Mouse (Mus musculus) hindbrain, embryonic 15.5 days (tissue): ENCODE measurements around the gene Fbxo44. TPM values are rescaled to one million over a fixed set of nuclear protein-coding genes. Genes with fewer than 3 reads are reported as not detected.

ENCODE experiments used
- ATAC-seq: fragments of 200-750 bp; cut with Nextera tagmentation; 2 replicates; pipeline ENCODE4 v1.8.0; 2017; ENCODE audit warnings: low read depth, moderate number of reproducible peaks, moderate TSS enrichment; ENCODE audit not compliant: low FRiP score
- H3K27ac ChIP-seq: fragments of 300-500 bp; sonication (generic); replicated peaks from 2 replicates; pipeline ENCODE4 v1.5.1; 2015; ENCODE audit warnings: mild to moderate bottlenecking, inconsistent platforms
- H3K27me3 ChIP-seq: fragments of 300-500 bp; sonication (generic); 2 replicates; pipeline ENCODE4 v1.6.1; 2015; ENCODE audit warnings: control low read depth, inconsistent platforms
- H3K36me3 ChIP-seq: fragments of 300-500 bp; sonication (generic); 2 replicates; pipeline ENCODE4 v1.6.1; 2015; ENCODE audit warnings: control low read depth, inconsistent platforms
- H3K4me1 ChIP-seq: fragments of 300-500 bp; sonication (generic); replicated peaks from 2 replicates; pipeline ENCODE4 v1.6.1; 2015; ENCODE audit warnings: control low read depth, inconsistent platforms
- H3K4me2 ChIP-seq: fragments of 300-500 bp; sonication (generic); 2 replicates; pipeline ENCODE4 v1.6.1; 2015; ENCODE audit warnings: moderate library complexity, mild to moderate bottlenecking, inconsistent platforms
- H3K4me3 ChIP-seq: fragments of 300-500 bp; sonication (generic); 2 replicates; pipeline ENCODE4 v1.5.1; 2015; ENCODE audit warnings: mild to moderate bottlenecking, inconsistent platforms
- H3K9ac ChIP-seq: fragments of 300-500 bp; sonication (generic); 2 replicates; pipeline ENCODE4 v1.6.1; 2015; ENCODE audit warnings: inconsistent platforms
- H3K9me3 ChIP-seq: fragments of 300-500 bp; sonication (generic); 2 replicates; pipeline ENCODE4 v1.6.1; 2016; ENCODE audit warnings: control low read depth, inconsistent platforms
- WGBS: fragments of 180-500 bp; shearing (Covaris S2); methylation state at CpG from one replicate; pipeline ENCODE4 v1.1.7; 2015; 5-methylcytosine and 5-hydroxymethylcytosine counted together
- polyA plus RNA-seq: library from polyadenylated mRNA; unstranded; fragments of >200 nt; fragmentation: Nextera tagmentation; extraction: Ambion mirVana; gene quantifications from 2 replicates; pipeline ENCODE4 v1.2.1, GENCODE M21; 2015

Gene Fbxo44
- polyA plus RNA-seq, 1 experiment from 2014 or later, result 96.0 TPM

DNA sequence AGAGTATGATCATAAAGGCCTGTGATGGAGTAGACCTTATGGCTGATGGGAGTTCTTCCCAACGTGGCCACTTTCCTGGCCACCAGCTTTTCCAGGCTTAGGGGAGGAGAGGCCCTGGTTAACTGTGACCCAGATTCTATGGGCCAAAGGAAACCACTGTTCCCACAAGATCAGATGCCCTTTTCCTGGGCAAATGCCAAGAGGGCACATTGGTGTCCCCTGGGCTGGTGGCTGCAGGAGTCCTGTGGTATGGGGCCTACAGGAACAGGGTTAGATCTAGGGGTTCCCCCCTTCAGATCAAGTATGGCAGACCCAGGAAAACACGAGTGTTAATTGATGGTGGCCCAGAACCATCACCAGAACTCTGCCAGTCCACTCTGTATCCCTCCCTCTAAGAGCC lies 12.6 kb downstream of the Fbxo44 start:
- no peaks in the 10 kb centered on the region for H3K9me3 ChIP-seq
- no peak overlapping the region for H3K4me2 ChIP-seq
- H3K27ac ChIP-seq, result no peak overlapping the region
- no peaks in the 10 kb centered on the region for H3K27me3 ChIP-seq
- peaks cover 15% of the 10 kb centered on the region for H3K4me1 ChIP-seq
- H3K9ac ChIP-seq, result no peak overlapping the region
- H3K4me3 ChIP-seq, result no peak overlapping the region
- 91% methylated on average over 2 of the region's 2 CpGs for WGBS
- peaks cover 20% of the 10 kb centered on the region for H3K36me3 ChIP-seq
- ATAC-seq, result no peak

DNA sequence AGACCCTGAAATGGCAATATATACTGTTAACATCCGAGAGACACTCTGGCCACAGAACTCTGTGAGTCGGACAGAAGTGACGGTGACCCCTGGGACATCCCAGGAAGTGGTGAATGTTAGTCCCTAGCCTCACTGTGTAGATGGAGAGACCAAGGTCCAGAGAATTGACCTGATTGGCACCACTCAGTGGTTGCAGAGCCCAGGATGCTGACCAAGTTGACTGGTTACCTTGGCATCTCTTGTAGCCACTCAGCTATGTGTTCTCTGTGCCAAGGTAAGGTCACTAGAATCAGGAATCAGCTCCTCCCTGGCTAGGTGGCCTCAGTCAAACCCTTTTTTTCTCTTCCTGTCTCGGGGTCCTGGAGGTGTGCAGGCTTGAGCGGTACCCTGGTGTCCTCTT lies 16.6 kb downstream of the Fbxo44 start:
- Histone ChIP-seq H3K4me3 (no peak overlapping the region), H3K4me1 (peaks cover 24% of the 10 kb centered on the region), H3K9me3 (no peaks in the 10 kb centered on the region), H3K4me2 (no peak overlapping the region), H3K36me3 (peaks cover 20% of the 10 kb centered on the region), H3K27ac (no peak overlapping the region), H3K9ac (no peak overlapping the region), H3K27me3 (no peaks in the 10 kb centered on the region)
- no peak for ATAC-seq
- WGBS, result 91% methylated on average over 5 of the region's 5 CpGs

DNA sequence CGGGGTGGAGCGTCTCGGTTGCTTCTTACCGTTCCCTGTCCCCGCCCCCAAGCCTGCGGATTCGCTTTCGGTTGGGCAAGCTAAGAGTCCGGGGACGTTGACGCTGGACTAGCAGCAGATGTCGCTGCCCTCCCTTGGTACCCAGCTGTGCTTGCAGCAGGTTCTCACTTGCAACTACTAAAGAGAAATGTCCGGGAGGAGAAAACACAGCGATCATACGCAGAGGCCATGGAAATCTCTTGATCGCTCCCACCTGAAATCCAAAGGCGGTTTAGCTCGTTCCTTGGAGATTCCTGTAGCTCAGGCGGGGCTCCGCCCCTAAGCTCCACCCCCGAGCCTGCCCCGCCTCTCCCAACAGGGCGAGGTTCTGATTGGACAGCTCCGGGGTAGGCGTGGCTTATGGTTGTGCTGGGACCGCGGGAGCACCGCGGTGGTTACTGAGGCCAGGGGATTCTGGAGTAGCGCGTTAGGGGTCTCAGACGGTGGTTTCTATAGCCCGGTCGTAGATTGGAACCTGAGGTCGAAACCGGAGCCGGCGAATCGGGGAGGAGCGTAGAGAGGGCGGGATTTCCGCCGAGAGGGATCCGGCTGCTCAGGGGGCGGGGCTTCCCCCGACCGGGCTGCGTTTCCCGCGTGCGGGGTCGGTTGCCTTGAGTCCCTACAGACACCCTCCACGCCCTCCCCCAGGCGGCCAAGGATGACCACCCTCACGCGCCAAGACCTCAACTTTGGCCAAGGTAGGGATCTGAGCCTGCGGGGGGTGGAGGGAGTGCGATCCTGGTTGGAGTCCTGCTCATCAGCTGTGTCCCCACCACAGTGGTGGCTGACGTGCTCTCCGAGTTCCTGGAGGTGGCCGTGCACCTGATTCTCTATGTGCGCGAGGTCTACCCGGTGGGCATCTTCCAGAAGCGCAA lies 19.9 kb downstream of the Fbxo44 start:
- peak; percentile 95 for ATAC-seq
- Histone ChIP-seq H3K27ac (peak overlapping the region; percentile 91), H3K9me3 (no peaks in the 10 kb centered on the region), H3K27me3 (no peaks in the 10 kb centered on the region), H3K4me3 (peak overlapping the region; percentile 84), H3K4me2 (peak overlapping the region; percentile 92), H3K36me3 (peaks cover 4% of the 10 kb centered on the region), H3K9ac (peak overlapping the region; percentile 68), H3K4me1 (peaks cover 30% of the 10 kb centered on the region)
- WGBS, result under 1% methylated on average over 65 of the region's 65 CpGs

DNA sequence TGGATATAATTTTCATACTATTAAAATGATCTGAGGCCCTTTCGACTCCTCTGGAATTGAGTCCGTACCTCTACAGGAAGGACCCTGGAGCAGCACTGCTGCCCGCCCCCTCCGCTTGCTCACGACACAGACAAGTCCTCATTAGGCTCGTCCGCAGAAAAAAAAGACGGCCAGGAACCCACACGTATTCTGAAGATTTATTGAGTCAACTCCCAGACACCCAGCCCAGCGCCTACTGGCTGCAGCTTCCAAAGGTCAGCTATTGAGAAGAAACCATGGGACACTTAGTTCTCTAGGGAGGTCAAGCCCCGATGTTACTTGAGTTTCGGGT lies 20.6 kb downstream of the Fbxo44 start:
- H3K27me3 ChIP-seq, result no peaks in the 10 kb centered on the region
- H3K4me3 ChIP-seq, result peak overlapping the region; percentile 84
- H3K36me3 ChIP-seq, result peaks cover under 1% of the 10 kb centered on the region; the same call in 1 of the 2 replicates
- peaks cover 30% of the 10 kb centered on the region for H3K4me1 ChIP-seq
- H3K4me2 ChIP-seq, result peak overlapping the region; percentile 92
- no peaks in the 10 kb centered on the region for H3K9me3 ChIP-seq
- WGBS, result under 1% methylated on average over 12 of the region's 12 CpGs
- peak; percentile 6; the same call in 1 of the 2 replicates for ATAC-seq
- peak overlapping the region; percentile 68 for H3K9ac ChIP-seq
- H3K27ac ChIP-seq, result peak overlapping the region; percentile 91

DNA sequence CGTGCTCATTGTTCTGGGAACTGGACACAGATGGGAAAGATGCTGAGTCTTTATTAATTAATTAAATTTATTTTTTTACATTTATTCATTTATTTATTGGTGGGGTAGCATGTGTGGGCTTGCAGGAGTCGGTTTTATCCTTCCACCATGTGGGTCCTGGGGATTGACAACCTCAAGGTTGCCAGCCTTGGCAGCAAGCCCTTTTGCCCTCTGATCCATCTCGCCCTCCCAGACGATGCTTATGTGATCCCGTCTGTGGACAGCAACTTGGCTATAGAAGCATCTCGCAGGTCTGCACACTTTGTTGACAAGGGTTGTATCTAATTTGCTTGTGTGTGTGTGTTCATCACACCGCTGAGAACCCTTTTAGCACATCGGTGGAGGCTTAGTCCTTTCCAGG lies 22.8 kb downstream of the Fbxo44 start:
- H3K4me3 ChIP-seq, result no peak overlapping the region
- 54% methylated on average over 8 of the region's 8 CpGs for WGBS
- H3K27ac ChIP-seq, result no peak overlapping the region
- ATAC-seq, result no peak
- H3K4me2 ChIP-seq, result no peak overlapping the region
- peaks cover 29% of the 10 kb centered on the region for H3K4me1 ChIP-seq
- H3K9me3 ChIP-seq, result no peaks in the 10 kb centered on the region
- H3K27me3 ChIP-seq, result no peaks in the 10 kb centered on the region
- no peaks in the 10 kb centered on the region for H3K36me3 ChIP-seq
- H3K9ac ChIP-seq, result no peak overlapping the region

DNA sequence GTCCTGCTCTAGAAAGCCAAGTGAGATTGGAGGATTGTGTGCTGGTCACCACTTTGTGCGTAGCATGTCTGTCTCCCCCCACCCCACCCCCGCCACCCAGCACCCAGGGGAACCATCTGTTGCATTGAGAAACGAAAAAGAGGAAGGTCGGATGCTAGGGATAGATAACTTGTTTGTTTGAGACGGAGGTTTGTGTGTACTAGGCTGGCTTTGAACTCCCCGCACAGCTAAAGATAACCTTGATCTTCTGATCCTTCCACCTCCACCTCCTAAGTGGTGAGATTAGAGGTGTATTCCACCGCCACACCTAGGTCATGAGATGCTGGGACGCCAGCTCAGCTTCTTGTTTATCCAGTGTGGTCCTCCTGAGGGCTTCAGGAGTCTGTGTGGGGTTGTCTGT lies 25.3 kb downstream of the Fbxo44 start:
- Histone ChIP-seq H3K9ac (no peak overlapping the region), H3K9me3 (no peaks in the 10 kb centered on the region), H3K36me3 (no peaks in the 10 kb centered on the region), H3K4me2 (no peak overlapping the region), H3K4me1 (peaks cover 34% of the 10 kb centered on the region), H3K27me3 (no peaks in the 10 kb centered on the region), H3K27ac (no peak overlapping the region), H3K4me3 (no peak overlapping the region)
- no peak for ATAC-seq
- WGBS, result 79% methylated on average over 8 of the region's 8 CpGs

DNA sequence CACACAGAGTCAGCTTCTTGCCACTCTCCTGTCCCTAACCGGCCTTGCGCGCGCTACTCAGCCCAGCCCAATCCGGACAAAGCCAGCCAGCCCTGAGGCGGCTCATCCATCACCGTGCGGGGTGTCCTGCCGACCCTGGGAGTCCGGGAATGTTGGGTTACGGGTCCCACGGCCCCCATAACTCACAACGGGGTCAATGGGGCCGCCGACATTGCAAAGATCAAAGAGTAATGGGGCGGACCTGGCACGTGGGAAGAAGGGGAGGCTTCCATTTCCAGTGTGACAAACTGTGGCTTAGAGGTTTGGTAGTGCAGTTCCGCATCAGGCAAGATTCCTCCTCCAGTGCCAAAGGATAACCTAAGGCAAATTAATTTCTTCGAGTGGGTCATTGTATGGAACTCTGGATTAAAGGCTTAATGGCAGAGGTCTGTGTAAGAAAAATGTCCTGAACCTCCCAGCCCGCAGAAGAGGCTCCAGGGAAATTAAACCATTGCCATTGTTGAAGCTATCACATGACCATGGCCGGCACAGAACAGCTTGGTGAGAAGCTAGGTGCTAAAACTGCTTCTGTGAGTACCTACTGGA lies 28.7 kb downstream of the Fbxo44 start:
- Histone ChIP-seq H3K27ac (peak overlapping the region; percentile 97), H3K36me3 (no peaks in the 10 kb centered on the region), H3K4me2 (peak overlapping the region; percentile 96), H3K9me3 (no peaks in the 10 kb centered on the region), H3K27me3 (no peaks in the 10 kb centered on the region), H3K9ac (peak overlapping the region; percentile 92), H3K4me1 (peaks cover 48% of the 10 kb centered on the region), H3K4me3 (peak overlapping the region; percentile 87)
- peak; percentile 41 for ATAC-seq
- WGBS, result under 1% methylated on average over 21 of the region's 21 CpGs

DNA sequence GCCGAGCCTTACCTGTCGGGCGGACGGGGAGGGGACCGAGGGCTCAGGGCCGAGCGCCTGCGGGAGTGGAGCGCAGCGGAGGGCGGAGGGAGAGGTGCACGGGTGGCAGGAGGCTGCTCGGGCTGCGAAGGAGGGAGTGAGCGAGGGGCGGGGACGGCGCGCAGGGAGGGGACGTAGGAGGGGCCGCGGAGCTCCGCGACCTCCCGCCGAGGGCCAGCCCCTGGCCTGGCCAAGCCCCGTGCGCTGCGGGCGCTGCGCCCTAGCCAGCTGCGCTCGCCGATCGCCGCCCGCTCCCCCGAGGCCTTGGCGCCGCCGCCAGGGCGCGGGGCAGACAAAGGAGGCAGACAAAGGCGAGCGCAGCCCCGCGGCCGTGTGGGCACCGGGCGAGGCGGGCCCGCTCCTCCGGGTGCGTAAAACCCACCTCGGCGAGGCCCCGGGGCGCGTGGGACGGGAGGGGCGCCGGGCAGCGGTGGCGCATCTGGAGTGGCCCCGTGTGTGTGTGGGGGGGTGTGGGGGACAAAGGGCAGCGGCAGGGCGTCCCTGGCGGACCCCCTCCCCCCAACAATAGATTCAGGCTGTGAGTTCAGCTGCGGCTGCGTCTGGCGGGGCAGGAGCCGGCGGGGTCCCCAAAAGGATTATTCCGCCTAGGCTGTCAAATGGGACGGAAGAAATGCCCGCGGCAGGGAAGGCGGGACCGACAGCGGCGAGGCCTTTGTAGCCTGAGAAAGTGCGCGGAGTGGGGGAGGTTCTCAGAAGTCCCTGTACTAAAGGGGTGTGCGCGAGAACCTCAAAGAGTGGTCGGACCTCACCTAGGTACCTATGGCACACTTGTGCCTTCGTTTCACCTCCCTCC lies 29.5 kb downstream of the Fbxo44 start, which contains the start of gene Draxin:
Gene Draxin, minus strand, starts transcription at position 138 of the 853 bp plus-strand sequence.
- peak within 1 kb of the TSS; percentile 87 for H3K4me3 ChIP-seq
- peaks cover 54% of the 10 kb centered on the region for H3K4me1 ChIP-seq
- H3K4me2 ChIP-seq, result peak within 1 kb of the TSS; percentile 96
- peak within 1 kb of the TSS; percentile 97 for H3K27ac ChIP-seq
- WGBS, result under 1% methylated on average over 80 of the region's 87 CpGs
- peak; percentile 85 for ATAC-seq
- no peaks in the 10 kb centered on the region for H3K27me3 ChIP-seq
- no peaks in the 10 kb centered on the region for H3K9me3 ChIP-seq
- H3K36me3 ChIP-seq, result no peaks in the 10 kb centered on the region
- peak within 1 kb of the TSS; percentile 92 for H3K9ac ChIP-seq

DNA sequence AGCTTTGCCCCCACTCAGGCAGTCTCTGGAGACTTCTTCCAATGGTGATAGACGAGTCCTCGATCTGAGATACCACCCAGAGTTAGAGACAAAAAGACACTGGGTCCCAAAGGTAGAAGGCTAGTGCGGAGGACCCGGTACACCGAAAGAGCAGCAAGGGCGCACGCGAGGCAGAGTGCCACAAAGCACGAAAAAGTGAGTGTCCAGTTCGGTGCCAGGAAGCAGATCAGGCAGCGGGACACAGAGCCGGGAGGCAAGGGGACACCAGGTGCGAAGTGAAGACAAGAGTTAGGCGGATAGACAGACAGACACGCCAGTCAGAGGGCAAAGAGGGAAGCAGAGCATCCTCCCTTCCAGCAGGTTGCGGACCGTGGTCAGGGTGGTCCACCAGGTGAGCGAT lies 30.1 kb downstream of the Fbxo44 start, which contains the start of gene Mad2l2:
Gene Mad2l2, plus strand, starts transcription at position 252 of the 400 bp plus-strand sequence.
- Histone ChIP-seq H3K4me2 (peak within 1 kb of the TSS; percentile 96), H3K9me3 (no peaks in the 10 kb centered on the region), H3K9ac (peak within 1 kb of the TSS; percentile 92), H3K4me3 (peak within 1 kb of the TSS; percentile 87), H3K27ac (peak within 1 kb of the TSS; percentile 97), H3K27me3 (no peaks in the 10 kb centered on the region), H3K36me3 (no peaks in the 10 kb centered on the region), H3K4me1 (peaks cover 55% of the 10 kb centered on the region)
- WGBS, result 1% methylated on average over 17 of the region's 18 CpGs
- ATAC-seq, result peak; percentile 4; the same call in 1 of the 2 replicates

DNA sequence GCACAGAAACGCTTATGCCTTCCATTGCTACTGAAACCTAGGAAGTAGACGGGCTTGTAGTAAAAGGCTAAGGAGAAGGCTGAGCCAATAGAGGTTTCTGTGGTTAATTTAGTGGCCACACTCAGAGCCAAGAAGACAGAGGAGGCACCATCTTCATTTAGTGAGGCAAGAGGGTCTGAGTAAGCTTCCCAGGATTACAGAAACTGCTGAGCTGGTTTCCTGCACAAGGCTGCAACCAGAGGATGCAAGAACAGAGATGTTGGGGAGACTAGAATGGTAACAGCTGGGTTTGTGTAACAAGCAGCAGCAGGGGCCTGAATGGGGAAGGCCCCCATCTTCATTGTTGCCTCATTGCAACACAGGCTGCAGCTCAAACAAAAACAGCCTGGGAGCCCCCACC lies 31.6 kb downstream of the Fbxo44 start:
- peak overlapping the region; percentile 97 for H3K27ac ChIP-seq
- H3K4me1 ChIP-seq, result peaks cover 67% of the 10 kb centered on the region

DNA sequence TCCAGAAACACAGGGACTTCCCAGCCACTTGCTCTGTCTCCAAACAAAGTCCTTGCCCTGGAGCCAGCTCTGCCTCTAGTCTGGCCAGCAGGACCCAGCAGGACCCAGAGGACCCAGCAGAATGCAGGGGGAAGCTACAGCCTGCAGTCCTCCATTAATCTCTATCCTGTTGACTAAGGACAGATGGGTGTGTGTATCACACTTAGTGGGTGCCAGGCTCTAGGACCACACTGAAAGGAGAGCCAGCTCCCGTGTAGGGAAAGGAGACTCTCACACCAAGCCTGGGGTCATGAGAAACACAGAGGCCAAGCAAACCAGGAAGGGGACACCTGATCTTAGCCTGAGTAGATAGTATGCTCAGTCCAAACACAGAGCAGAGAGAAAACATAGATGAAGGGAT lies 32.0 kb downstream of the Fbxo44 start:
- peak overlapping the region; percentile 87 for H3K4me3 ChIP-seq
- H3K27me3 ChIP-seq, result no peaks in the 10 kb centered on the region
- no peak for ATAC-seq
- 43% methylated on average over 1 of the region's 1 CpGs for WGBS
- H3K27ac ChIP-seq, result peak overlapping the region; percentile 97
- H3K4me1 ChIP-seq, result peaks cover 71% of the 10 kb centered on the region
- peak overlapping the region; percentile 92 for H3K9ac ChIP-seq
- peak overlapping the region; percentile 96 for H3K4me2 ChIP-seq
- no peaks in the 10 kb centered on the region for H3K9me3 ChIP-seq
- no peaks in the 10 kb centered on the region for H3K36me3 ChIP-seq

More for the DNA sequence above, 31.6 kb downstream of the Fbxo44 start:
- H3K27me3 ChIP-seq, result no peaks in the 10 kb centered on the region
- H3K9ac ChIP-seq, result peak overlapping the region; percentile 92
- H3K4me2 ChIP-seq, result peak overlapping the region; percentile 96
- peak overlapping the region; percentile 87 for H3K4me3 ChIP-seq
- no peaks in the 10 kb centered on the region for H3K36me3 ChIP-seq
- H3K9me3 ChIP-seq, result no peaks in the 10 kb centered on the region
- 43% methylated on average over 2 of the region's 2 CpGs for WGBS
- no peak for ATAC-seq
